Mouse (Mus musculus): ENCODE data around the gene Ptgir. TPM values are rescaled to one million over a fixed set of nuclear protein-coding genes. Genes with fewer than 3 reads are reported as not detected.

Ptgir gene
- polyA plus RNA-seq, 1 experiment from 2014 or later: 0.13 TPM

DNA sequence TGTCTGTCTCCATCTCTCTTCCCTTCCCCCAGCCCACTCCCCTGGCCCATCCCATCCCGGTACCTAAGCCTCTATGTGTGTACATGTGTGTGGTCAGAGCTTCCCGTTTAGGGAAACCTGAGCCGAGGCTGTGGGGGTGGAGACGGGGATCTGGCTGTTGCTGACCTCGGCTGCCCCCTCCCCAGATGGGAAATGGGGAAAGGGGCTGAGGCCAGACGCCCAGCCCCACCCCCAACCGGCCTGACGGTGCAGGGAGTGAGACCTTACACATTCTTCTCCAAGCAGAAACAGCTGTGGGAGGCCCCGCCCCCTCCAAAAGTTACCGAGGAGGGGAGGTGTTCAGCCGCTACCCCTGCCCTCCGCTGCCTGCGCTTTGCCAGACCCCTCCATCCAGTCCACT, 29.7 kb upstream of the Ptgir start:
- peaks cover 33% of the 10 kb centered on the region for H3K4me1 ChIP-seq (replicated peaks)
- WGBS: 5% methylated on average over 13 of the region's 13 CpGs
- no peaks in the 10 kb centered on the region for H3K27me3 ChIP-seq
- no peak overlapping the region for H3K27ac ChIP-seq (replicated peaks)
- ATAC-seq (ENCODE audit: low FRiP score, low read depth): no peak
- H3K4me3 ChIP-seq: peak overlapping the region; percentile 74
- no peaks in the 10 kb centered on the region for H3K9me3 ChIP-seq
- peak overlapping the region; percentile 80; the same call in 1 of the 2 replicates for H3K9ac ChIP-seq
- H3K4me2 ChIP-seq: peak overlapping the region; percentile 80
- H3K36me3 ChIP-seq: no peaks in the 10 kb centered on the region; the same call in 1 of the 2 replicates

DNA sequence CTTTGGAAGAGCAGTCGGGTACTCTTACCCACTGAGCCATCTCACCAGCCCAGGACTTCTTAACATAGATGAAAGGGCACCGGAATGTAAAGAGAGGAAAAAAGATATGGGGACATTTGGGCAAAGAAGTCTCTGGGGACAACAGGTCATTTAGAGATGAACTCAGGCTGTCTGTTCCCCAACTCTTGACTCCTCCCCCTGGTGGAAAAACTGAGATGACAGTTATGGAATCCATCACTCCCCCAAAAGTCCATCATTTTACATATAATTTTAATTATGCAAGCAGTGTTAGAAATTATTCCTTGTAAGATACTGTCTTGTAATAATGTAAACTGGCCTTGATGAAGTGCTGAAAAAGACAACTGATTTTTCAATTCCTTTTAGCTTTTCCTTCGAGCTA, 28.6 kb upstream of the Ptgir start:
- ATAC-seq (ENCODE audit: low FRiP score, low read depth): no peak
- whole genome bisulfite sequencing: 85% methylated on average over 3 of the region's 3 CpGs
- no peak overlapping the region for H3K4me2 ChIP-seq
- H3K4me1 ChIP-seq (replicated peaks): peaks cover 33% of the 10 kb centered on the region
- no peak overlapping the region for H3K27ac ChIP-seq (replicated peaks)
- H3K27me3 ChIP-seq: no peaks in the 10 kb centered on the region
- no peak overlapping the region for H3K4me3 ChIP-seq
- H3K36me3 ChIP-seq: peaks cover 3% of the 10 kb centered on the region
- no peaks in the 10 kb centered on the region for H3K9me3 ChIP-seq
- H3K9ac ChIP-seq: no peak overlapping the region

DNA sequence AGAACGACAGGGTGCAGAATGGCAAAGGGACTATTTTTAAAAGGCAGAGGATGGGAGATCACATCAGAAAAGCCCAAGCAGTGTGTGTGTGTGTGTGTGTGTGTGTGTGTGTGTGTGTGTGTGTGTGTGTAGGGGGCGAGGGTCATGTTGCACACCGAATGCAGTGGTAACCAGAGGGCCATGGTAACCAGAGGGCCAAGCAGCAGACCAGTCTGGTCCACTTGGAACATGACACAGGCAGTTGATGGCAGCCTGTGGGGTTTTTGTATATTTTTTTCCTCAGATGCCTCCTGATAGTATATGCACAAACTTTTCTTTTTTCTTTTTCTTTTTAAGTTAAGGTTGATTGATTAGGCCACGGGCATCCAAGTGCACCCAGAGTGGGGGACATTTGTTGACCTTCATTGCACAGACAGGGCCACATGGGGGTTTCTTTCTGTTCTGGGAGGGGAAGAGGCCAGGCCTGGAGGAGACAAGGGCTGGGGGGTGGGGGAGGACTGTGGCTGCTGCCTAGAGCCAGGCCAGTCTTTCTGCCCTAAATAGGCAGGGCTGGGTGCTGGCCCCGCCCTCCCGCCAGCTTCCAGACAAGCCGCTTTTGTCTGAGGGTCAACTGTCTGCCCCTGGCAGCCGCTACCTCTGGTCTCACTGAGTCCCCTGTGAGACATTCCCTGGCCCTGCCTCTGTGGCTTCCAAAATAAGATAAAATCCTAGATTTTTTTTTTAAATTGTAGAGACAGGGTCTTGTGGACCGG, 26.3 kb upstream of the Ptgir start:
- no peaks in the 10 kb centered on the region for H3K9me3 ChIP-seq
- H3K4me1 ChIP-seq (replicated peaks): peaks cover 28% of the 10 kb centered on the region
- WGBS: 22% methylated on average over 9 of the region's 9 CpGs
- H3K4me2 ChIP-seq: no peak overlapping the region
- H3K27ac ChIP-seq (replicated peaks): no peak overlapping the region
- no peak overlapping the region for H3K4me3 ChIP-seq
- no peak overlapping the region for H3K9ac ChIP-seq
- ATAC-seq (ENCODE audit: low FRiP score, low read depth): no peak
- H3K27me3 ChIP-seq: peaks cover 19% of the 10 kb centered on the region
- peaks cover 15% of the 10 kb centered on the region for H3K36me3 ChIP-seq

DNA sequence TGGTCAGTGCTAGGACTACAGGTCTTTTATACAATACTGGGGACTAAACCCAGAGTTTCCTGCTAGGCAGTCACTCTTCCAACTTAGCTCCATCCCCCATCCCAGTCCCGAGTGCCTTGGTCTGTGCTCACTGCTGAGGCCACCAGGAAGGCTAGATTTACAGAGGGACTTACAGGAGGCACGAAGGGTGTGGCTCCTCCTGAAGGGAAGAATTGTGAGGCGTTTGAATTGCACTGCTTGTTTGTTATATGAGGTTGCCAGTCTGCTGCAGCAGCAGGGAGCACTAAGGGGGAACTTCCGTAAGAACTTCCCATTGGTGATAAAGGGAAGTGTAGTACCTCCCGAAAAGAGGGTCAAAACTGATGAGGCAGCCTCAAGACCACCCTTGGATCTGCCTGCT, 25.7 kb upstream of the Ptgir start:
- no peak overlapping the region for H3K9ac ChIP-seq

DNA sequence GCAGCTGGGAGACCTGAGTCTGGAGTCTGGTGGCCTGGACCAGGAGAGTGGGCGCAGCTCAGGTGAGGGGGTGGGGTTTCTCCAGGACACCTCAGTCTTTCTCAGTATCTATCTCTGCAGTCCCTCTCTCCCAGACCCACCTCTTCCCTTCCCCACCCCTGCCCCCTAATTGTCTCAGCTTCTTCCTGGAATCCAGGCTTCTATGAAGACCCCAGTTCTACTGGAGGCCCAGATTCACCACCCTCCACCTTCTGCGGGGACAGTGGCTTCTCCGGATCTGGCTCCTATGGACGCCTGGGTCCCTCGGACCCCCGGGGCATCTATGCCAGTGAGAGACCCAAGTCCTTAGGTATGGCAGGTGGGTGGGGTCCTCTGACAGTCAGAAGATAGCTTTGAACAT, 23.1 kb upstream of the Ptgir start:
- no peak for ATAC-seq (ENCODE audit: low FRiP score, low read depth)
- Histone ChIP-seq H3K9ac (no peak overlapping the region), H3K27ac (replicated peaks) (no peak overlapping the region), H3K9me3 (no peaks in the 10 kb centered on the region), H3K4me3 (no peak overlapping the region), H3K36me3 (peaks cover 37% of the 10 kb centered on the region), H3K27me3 (peaks cover 23% of the 10 kb centered on the region), H3K4me1 (replicated peaks) (peaks cover 9% of the 10 kb centered on the region), H3K4me2 (no peak overlapping the region)
- 93% methylated on average over 6 of the region's 6 CpGs for WGBS

More for the DNA sequence above, 25.7 kb upstream of the Ptgir start:
- peaks cover 27% of the 10 kb centered on the region for H3K4me1 ChIP-seq (replicated peaks)
- no peak overlapping the region for H3K27ac ChIP-seq (replicated peaks)
- WGBS: 16% methylated on average over 5 of the region's 5 CpGs
- peaks cover 19% of the 10 kb centered on the region for H3K27me3 ChIP-seq
- ATAC-seq (ENCODE audit: low FRiP score, low read depth): no peak
- H3K36me3 ChIP-seq: peaks cover 20% of the 10 kb centered on the region
- H3K9me3 ChIP-seq: no peaks in the 10 kb centered on the region
- H3K4me3 ChIP-seq: no peak overlapping the region
- H3K4me2 ChIP-seq: no peak overlapping the region

DNA sequence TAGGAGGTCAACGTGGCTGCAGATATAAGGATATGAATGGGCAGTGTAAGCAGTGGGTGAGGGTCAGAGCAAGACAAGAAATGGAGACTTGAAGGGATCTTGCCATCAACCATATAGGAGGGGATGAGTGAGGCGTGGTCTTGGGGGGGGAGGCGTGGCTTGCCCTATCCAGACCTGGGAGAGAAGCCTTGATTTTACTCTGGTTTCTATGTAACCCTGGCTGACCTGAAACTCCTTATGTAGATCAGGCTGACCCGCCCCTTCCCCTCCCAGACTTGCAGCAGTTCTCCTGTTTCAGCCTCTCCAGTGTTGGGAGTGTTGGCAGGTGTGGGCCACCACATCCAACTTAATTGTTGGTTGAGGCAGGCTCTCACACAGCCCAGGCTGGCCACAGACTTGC, 22.0 kb upstream of the Ptgir start:
- Histone ChIP-seq H3K27me3 (peaks cover 26% of the 10 kb centered on the region), H3K4me2 (no peak overlapping the region), H3K27ac (replicated peaks) (no peak overlapping the region), H3K36me3 (peaks cover 37% of the 10 kb centered on the region), H3K9ac (no peak overlapping the region), H3K9me3 (no peaks in the 10 kb centered on the region), H3K4me3 (no peak overlapping the region), H3K4me1 (replicated peaks) (peaks cover 9% of the 10 kb centered on the region)
- ATAC-seq (ENCODE audit: low FRiP score, low read depth): no peak
- WGBS: 61% methylated on average over 4 of the region's 4 CpGs

DNA sequence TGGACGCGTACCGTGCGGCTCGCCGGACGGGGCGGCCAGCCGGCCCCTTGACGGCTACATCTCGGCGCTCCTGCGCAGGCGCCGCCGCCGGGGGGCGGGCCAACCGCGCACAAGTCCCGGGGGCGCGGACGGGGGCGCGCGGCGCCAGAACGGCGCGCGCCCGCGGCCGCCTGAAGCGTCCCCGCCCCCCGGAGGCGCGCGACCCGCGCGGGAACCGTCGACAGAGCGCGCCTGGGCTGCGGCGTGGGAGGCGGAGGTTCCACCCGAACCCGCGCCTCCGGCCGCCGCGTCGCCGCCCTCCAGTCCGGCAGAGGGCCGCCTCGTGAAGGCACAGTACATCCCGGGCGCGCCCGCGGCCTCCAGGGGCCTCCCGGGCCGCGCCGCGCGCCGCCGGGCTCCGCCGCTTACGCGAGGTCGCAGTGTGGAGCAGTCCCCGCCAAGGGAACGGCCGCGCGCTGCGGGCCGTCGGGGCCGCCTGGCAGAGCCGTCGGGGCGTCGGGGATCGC, 21.0 kb upstream of the Ptgir start:
- 11% methylated on average over 73 of the region's 95 CpGs for WGBS
- no peak for ATAC-seq (ENCODE audit: low FRiP score, low read depth)
- Histone ChIP-seq H3K9ac (no peak overlapping the region), H3K27me3 (peaks cover 29% of the 10 kb centered on the region), H3K4me3 (peak overlapping the region; percentile 19), H3K27ac (replicated peaks) (no peak overlapping the region), H3K4me1 (replicated peaks) (peaks cover 5% of the 10 kb centered on the region), H3K9me3 (no peaks in the 10 kb centered on the region), H3K36me3 (peaks cover 37% of the 10 kb centered on the region), H3K4me2 (peak overlapping the region; percentile 26)

DNA sequence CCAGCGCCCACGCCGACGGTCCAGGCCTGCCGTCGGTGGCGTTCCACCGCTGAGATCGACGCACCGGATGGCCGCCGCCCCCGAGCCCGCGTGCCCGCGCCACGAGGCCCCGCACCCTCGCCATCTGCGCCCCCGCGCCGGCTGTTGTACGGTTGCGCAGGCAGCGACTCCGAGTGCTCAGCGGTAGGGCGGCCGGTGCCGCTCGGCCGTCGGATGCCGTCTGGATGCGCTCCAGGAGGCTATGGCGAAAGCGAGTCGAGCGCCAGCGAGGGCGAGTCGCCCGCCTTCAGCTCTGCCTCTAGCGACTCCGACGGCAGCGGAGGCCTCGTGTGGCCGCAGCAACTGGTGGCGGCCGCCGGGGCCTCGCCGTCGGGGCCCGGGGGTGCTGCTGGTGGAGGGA, 20.4 kb upstream of the Ptgir start:
- peaks cover 30% of the 10 kb centered on the region for H3K27me3 ChIP-seq
- no peaks in the 10 kb centered on the region for H3K9me3 ChIP-seq
- ATAC-seq (ENCODE audit: low FRiP score, low read depth): no peak
- H3K4me1 ChIP-seq (replicated peaks): peaks cover 2% of the 10 kb centered on the region
- WGBS: 45% methylated on average over 59 of the region's 59 CpGs
- no peak overlapping the region for H3K4me3 ChIP-seq
- no peak overlapping the region for H3K4me2 ChIP-seq
- H3K9ac ChIP-seq: no peak overlapping the region
- H3K36me3 ChIP-seq: peaks cover 37% of the 10 kb centered on the region
- no peak overlapping the region for H3K27ac ChIP-seq (replicated peaks)

DNA sequence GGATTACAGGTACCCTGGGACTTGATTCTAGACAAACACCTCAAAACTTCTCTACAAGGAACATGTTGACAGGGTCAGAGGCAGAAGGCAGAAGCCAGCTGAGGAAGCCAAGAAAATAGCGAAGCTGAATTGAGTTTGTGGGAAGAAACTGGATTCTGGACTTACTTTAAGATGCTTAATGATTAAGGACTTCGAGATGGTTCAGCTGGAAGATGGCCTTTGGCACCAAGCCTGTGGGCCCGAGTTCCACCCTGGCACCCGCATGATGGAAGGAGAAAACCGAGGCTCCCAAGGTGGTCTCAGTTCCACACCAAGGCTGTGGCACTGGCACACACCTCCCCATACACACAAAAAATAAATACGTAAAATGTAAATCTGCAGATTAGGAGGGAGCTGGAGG, 15.8 kb upstream of the Ptgir start:
- Histone ChIP-seq H3K4me1 (replicated peaks) (peaks cover 30% of the 10 kb centered on the region), H3K9ac (no peak overlapping the region), H3K4me2 (peak overlapping the region; percentile 56; the same call in 1 of the 2 replicates), H3K4me3 (no peak overlapping the region), H3K36me3 (peaks cover 18% of the 10 kb centered on the region), H3K27ac (replicated peaks) (no peak overlapping the region), H3K27me3 (peaks cover 20% of the 10 kb centered on the region; the same call in 1 of the 2 replicates), H3K9me3 (no peaks in the 10 kb centered on the region)
- WGBS: 49% methylated on average over 6 of the region's 6 CpGs
- no peak for ATAC-seq (ENCODE audit: low FRiP score, low read depth)

DNA sequence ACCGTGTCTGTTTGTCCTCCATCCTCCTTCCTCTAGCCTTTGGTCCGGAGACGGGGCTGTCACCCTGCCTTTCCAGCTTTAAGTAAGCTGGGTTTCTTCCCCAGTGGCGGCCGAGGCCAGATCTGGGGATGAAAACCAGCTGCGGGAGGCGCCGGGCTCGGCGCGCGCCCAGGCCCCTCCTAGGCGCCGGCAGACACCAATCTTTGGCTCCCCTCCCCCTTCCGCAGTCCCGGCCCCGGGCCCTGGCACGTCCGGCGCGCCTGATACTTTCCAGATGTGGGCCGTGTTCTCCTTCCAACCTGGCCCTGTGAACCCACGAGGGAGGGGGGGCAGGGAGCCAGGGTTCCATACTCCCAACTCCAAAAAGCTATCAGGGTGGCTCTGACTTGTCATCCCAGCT, 15.3 kb upstream of the Ptgir start:
- WGBS: 2% methylated on average over 23 of the region's 23 CpGs

DNA sequence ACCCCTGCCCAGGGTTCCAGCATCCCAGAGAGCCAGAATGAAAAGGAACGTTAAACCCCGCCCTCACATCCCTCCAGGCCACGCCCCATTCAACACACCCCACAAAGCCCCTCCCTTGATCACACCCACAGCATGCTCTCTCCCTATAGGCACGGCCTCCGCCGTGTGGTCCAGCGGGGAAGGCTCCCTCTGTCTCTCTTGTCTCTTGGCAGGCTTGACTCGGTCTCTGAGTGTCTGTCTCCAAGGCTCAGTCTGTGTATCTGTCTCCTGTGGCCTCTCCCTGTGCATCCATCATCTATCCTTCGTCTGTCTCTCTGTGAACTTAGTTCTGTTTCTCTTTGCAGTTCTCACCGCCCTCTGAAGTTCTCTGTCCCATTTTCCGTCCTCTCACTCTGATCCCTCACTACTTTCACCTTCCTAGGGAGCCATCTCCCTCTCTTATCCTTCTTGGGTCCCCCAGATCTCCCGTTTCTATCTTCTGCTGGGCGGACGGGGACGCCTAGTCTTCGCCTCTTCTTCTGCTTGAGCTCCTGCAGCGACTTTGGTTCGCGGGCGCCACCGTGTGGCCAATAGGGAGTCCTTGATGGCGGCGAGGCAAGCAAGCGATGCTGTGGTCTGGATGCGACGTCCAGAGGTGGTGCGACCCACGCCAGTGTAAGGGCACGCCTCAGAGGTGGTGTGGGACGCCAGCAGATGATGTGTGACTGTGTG, 14.5 kb upstream of the Ptgir start, which contains the start of gene Gng8:
TSS of gene Gng8 (plus strand) at position 146 of the 711 bp plus-strand sequence.
- Histone ChIP-seq H3K9me3 (no peaks in the 10 kb centered on the region), H3K4me3 (peak within 1 kb of the TSS; percentile 28), H3K9ac (peak within 1 kb of the TSS; percentile 23; the same call in 1 of the 2 replicates), H3K27me3 (peaks cover 16% of the 10 kb centered on the region; the same call in 1 of the 2 replicates), H3K4me1 (replicated peaks) (peaks cover 31% of the 10 kb centered on the region), H3K27ac (replicated peaks) (0 out of 2 replicates have a peak within 1 kb of the TSS, but pooled peaks have one; percentile 1), H3K36me3 (peaks cover 8% of the 10 kb centered on the region; the same call in 1 of the 2 replicates), H3K4me2 (peak within 1 kb of the TSS; percentile 56)
- under 1% methylated on average over 30 of the region's 30 CpGs for WGBS
- ATAC-seq (ENCODE audit: low FRiP score, low read depth): peak; percentile 68

More for the DNA sequence above, 15.3 kb upstream of the Ptgir start:
- H3K27ac ChIP-seq (replicated peaks): no peak overlapping the region
- H3K36me3 ChIP-seq: peaks cover 14% of the 10 kb centered on the region; the same call in 1 of the 2 replicates
- ATAC-seq (ENCODE audit: low FRiP score, low read depth): no peak
- no peaks in the 10 kb centered on the region for H3K9me3 ChIP-seq
- H3K9ac ChIP-seq: no peak overlapping the region
- peaks cover 31% of the 10 kb centered on the region for H3K4me1 ChIP-seq (replicated peaks)
- peaks cover 20% of the 10 kb centered on the region; the same call in 1 of the 2 replicates for H3K27me3 ChIP-seq
- H3K4me3 ChIP-seq: no peak overlapping the region
- peak overlapping the region; percentile 56; the same call in 1 of the 2 replicates for H3K4me2 ChIP-seq

DNA sequence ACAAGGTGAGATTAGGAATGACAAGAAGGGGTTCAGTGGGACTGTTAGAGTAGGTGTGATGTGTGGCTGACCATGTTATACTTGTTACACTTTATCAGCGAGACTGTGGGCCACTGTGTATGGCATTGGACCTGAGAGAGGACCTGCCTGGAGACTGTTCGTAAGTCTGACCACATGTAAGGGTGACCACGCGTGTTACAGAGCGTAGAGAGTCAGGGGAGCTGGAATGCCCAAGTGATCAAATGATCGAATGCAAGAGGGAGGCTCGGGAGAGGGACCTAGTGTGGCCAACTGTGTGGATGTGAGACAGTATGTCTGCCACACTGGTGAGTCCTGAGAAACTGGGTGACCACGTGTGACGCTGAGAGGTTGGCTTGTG, 13.9 kb upstream of the Ptgir start:
- peaks cover 6% of the 10 kb centered on the region; the same call in 1 of the 2 replicates for H3K36me3 ChIP-seq
- 48% methylated on average over 9 of the region's 9 CpGs for WGBS
- H3K9me3 ChIP-seq: no peaks in the 10 kb centered on the region
- H3K27me3 ChIP-seq: peaks cover 16% of the 10 kb centered on the region; the same call in 1 of the 2 replicates
- H3K4me2 ChIP-seq: peak overlapping the region; percentile 56
- peaks cover 31% of the 10 kb centered on the region for H3K4me1 ChIP-seq (replicated peaks)
- peak; percentile 17; the same call in 1 of the 2 replicates for ATAC-seq (ENCODE audit: low FRiP score, low read depth)
- no peak overlapping the region for H3K9ac ChIP-seq
- H3K4me3 ChIP-seq: no peak overlapping the region
- H3K27ac ChIP-seq (replicated peaks): no peak overlapping the region

Data from hindbrain, embryonic 15.5 days (tissue).